Mouse (Mus musculus) kidney, adult 2 months (tissue): ENCODE measurements around the gene Trmt5. TPM values are rescaled to one million over a fixed set of nuclear protein-coding genes. Genes with fewer than 3 reads are reported as not detected.

Experiments
- DNase-seq: peaks from one replicate; pipeline ENCODE4 v3.0.0; 2021
- H3K27ac ChIP-seq: fragments of 200-500 bp; 2 replicates; pipeline ENCODE4 v1.5.1; 2012; ENCODE audit warnings: low read depth, low read length, control low read depth, inconsistent platforms; ENCODE audit not compliant: insufficient read depth
- H3K27me3 ChIP-seq: fragments of 200-500 bp; replicated peaks from 2 replicates; pipeline ENCODE4 v1.6.1; 2012; ENCODE audit warnings: mild to moderate bottlenecking, moderate library complexity, low read length, inconsistent platforms; ENCODE audit not compliant: control insufficient read depth, insufficient read depth
- H3K36me3 ChIP-seq: fragments of 200-500 bp; 2 replicates; pipeline ENCODE4 v1.6.1; 2012; ENCODE audit warnings: mild to moderate bottlenecking, moderate library complexity, low read length, inconsistent platforms; ENCODE audit not compliant: control insufficient read depth, insufficient read depth
- H3K4me1 ChIP-seq: fragments of 200-500 bp; 2 replicates; pipeline ENCODE4 v1.6.1; 2011; ENCODE audit warnings: low read length; ENCODE audit not compliant: control insufficient read depth, insufficient read depth
- H3K4me3 ChIP-seq: fragments of 200-500 bp; 2 replicates; pipeline ENCODE4 v1.5.1; 2011; ENCODE audit warnings: mild to moderate bottlenecking, low read depth, low read length, control low read depth; ENCODE audit not compliant: insufficient read depth
- CTCF ChIP-seq: fragments of 200-500 bp; conservative IDR thresholded peaks from 2 replicates; pipeline ENCODE4 v1.5.1; 2011; ENCODE audit warnings: low read depth, mild to moderate bottlenecking, control low read depth, low read length, moderate library complexity, mixed read lengths; ENCODE audit not compliant: insufficient read depth, insufficient read length
- POLR2A ChIP-seq: fragments of 200-500 bp; IDR thresholded peaks from one replicate; pipeline ENCODE4 v1.6.1; 2011; ENCODE audit warnings: low read depth, low read length, control low read depth
- WGBS: fragments of 180-500 bp; shearing (Covaris S2); methylation state at CpG from one replicate; pipeline ENCODE4 v1.1.7; 2018; 5-methylcytosine and 5-hydroxymethylcytosine counted together
- polyA plus RNA-seq: library from polyadenylated mRNA; depleted of rRNA; stranded (reverse); fragments of >200 nt; gene quantifications from 2 replicates; pipeline ENCODE4 v1.2.3, GENCODE M21; 2012; rRNA removed

Trmt5 gene
- polyA plus RNA-seq = 4.8 and 6.1 TPM in 2 replicates

- peak within 1 kb of the TSS; percentile 67 for H3K4me3 ChIP-seq
- TF ChIP-seq CTCF (no peak), POLR2A (no peak)
- H3K27ac ChIP-seq = peak within 1 kb of the TSS; percentile 60
- H3K27me3 ChIP-seq = no peaks in the 10 kb centered on the region
- H3K36me3 ChIP-seq = no peaks in the 10 kb centered on the region
- peaks cover 13% of the 10 kb centered on the region for H3K4me1 ChIP-seq
- DNase-seq = peak; percentile 96
- under 1% methylated on average over 53 of the region's 53 CpGs for WGBS
Measured at GRCm38 (mm10) chr12:73286287-73287092, at the start of gene Trmt5, which contains the start of gene Slc38a6. TSS of gene Trmt5 (minus strand) at chr12:73286710. TSS of gene Slc38a6 (plus strand) at chr12:73286779.

DNA sequence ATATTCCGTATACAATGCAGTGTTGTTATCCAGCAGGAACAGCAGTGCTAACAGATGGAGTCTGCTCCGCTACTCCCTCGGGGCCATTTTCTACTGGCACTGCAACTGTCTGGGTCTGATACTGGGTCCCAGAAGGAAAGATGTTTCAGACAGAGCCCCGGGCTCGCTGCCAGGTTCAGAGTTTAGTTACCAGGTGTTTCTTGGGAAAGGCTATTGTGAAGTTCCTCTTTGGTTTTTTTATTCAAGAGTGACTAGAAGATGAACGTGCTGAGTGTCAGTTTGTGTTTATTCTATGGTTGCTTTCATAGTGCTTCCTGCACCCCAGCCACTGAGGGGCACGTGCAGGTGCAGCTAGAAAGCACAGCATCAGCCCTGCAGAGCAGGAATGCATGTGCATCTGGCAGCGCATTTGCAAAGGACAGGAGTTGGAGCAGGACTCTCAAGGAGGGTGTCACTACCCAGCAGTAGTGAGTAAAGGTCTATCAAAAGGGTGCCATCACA lies 47.6 kb upstream of the Trmt5 start:
- H3K36me3 ChIP-seq = no peaks in the 10 kb centered on the region
- no peaks in the 10 kb centered on the region for H3K27me3 ChIP-seq
- WGBS = 64% methylated on average over 8 of the region's 8 CpGs
- no peaks in the 10 kb centered on the region for H3K4me1 ChIP-seq
- TF ChIP-seq POLR2A = no peak
- no peak overlapping the region for H3K27ac ChIP-seq
- no peak overlapping the region for H3K4me3 ChIP-seq
- DNase-seq = no peak

DNA sequence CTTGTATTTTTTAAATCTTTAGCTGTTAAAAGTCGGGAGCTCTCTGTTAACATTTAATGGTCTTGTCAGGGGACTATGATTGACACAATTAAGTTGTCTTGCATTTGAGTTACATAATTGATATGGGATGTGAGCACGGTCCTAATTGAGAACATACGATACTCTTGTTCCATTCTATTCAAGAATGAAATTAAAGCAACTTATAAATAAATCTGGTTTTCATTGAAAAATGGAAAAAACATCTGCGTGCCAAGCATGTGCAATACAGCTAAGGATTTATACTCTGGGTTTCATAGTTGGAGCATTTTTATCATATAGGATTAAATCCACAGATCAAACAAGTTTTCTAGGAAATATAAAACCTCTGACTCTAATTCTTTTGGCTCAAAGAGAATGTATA lies 46.2 kb upstream of the Trmt5 start:
- DNase-seq = no peak
- Histone ChIP-seq H3K27ac (no peak overlapping the region), H3K4me1 (no peaks in the 10 kb centered on the region), H3K4me3 (no peak overlapping the region), H3K27me3 (no peaks in the 10 kb centered on the region), H3K36me3 (no peaks in the 10 kb centered on the region)
- WGBS = 91% methylated on average over 4 of the region's 4 CpGs
- TF ChIP-seq CTCF (no peak), POLR2A (no peak)

DNA sequence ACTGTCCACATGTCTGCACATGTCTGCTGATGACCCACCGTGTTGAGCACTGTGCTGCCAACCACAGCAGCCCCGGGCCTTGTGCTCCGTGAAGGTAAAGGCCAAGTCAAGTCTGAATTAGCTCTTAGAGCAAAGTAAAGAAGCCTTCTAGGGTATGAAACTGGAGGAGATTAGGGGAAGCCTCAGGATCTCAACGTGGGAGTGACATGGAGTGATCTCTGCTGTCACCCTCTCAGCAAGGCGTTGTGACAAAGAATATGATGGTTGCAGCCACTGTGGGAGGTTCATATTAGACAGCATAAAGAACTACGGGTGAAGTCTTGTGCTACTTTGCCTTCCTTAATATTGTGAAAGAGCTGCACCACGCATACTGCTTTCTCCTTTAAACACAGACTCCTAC lies 43.7 kb upstream of the Trmt5 start:
- Histone ChIP-seq H3K4me1 (no peaks in the 10 kb centered on the region), H3K4me3 (no peak overlapping the region), H3K27ac (no peak overlapping the region), H3K36me3 (no peaks in the 10 kb centered on the region), H3K27me3 (no peaks in the 10 kb centered on the region)
- 84% methylated on average over 7 of the region's 7 CpGs for WGBS
- DNase-seq = no peak
- no peak for TF ChIP-seq POLR2A
- TF ChIP-seq CTCF = no peak

- TF ChIP-seq CTCF = no peak
- TF ChIP-seq POLR2A = no peak
- 76% methylated on average over 4 of the region's 4 CpGs for WGBS
- Histone ChIP-seq H3K36me3 (no peaks in the 10 kb centered on the region), H3K27ac (no peak overlapping the region), H3K4me1 (no peaks in the 10 kb centered on the region), H3K27me3 (no peaks in the 10 kb centered on the region), H3K4me3 (no peak overlapping the region)
- no peak for DNase-seq
Measured at GRCm38 (mm10) chr12:73328448-73329167, 42.1 kb upstream of the Trmt5 start.

- 78% methylated on average over 3 of the region's 3 CpGs for WGBS
- Histone ChIP-seq H3K27ac (no peak overlapping the region), H3K36me3 (no peaks in the 10 kb centered on the region), H3K27me3 (no peaks in the 10 kb centered on the region), H3K4me3 (no peak overlapping the region), H3K4me1 (no peaks in the 10 kb centered on the region; the same call in 1 of the 2 replicates)
- no peak for TF ChIP-seq CTCF
- no peak for TF ChIP-seq POLR2A
- DNase-seq = no peak
Measured at GRCm38 (mm10) chr12:73327381-73327780, 40.9 kb upstream of the Trmt5 start.

GRCm38 (mm10) chr12:73325617-73326016 lies 39.1 kb upstream of the Trmt5 start:
- Histone ChIP-seq H3K4me3 (no peak overlapping the region), H3K36me3 (no peaks in the 10 kb centered on the region), H3K4me1 (no peaks in the 10 kb centered on the region; the same call in 1 of the 2 replicates), H3K27ac (no peak overlapping the region), H3K27me3 (no peaks in the 10 kb centered on the region)
- no peak for DNase-seq
- TF ChIP-seq CTCF (no peak), POLR2A (no peak)
- WGBS = 47% methylated on average over 4 of the region's 4 CpGs
